Mouse (Mus musculus): ENCODE measurements around the gene H2afy2. TPM values are rescaled to one million over a fixed set of nuclear protein-coding genes. Genes with fewer than 3 reads are reported as not detected.

The H2afy2 gene
- polyA plus RNA-seq, 2 experiments = 1.5 to 1.7 TPM

DNA sequence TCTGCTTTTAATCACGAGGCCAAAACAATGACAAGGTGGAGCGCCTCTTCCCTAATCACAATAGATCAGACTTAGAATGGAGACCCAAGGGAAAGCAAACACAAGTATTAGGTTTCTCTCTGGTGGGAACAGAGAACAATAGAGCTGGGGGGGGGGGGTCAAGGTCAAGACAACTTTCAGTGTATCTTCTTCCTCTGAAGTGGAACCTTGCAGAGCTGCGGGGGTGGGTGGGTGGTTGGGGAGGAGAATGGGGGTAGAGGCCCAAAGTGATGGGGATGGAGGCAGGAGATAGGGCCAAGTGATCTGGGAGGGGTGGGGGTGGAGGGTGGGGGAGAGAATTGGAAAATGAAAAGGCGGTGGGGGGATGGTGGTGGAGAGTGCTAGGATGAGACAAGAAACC, 45.1 kb upstream of the H2afy2 start:
- no peaks in the 10 kb centered on the region for H3K9me3 ChIP-seq (ENCODE audit: control insufficient read depth, low read length)
- no peak overlapping the region for H3K9ac ChIP-seq (replicated peaks)
- TF ChIP-seq EP300 (IDR thresholded peaks at IDR 0.05; ENCODE audit: low read depth) (no peak), CTCF (IDR thresholded peaks at IDR 0.05; ENCODE audit: low read depth) (no peak)
- H3K27me3 ChIP-seq (ENCODE audit: control insufficient read depth, insufficient read depth, low read length) = no peaks in the 10 kb centered on the region
- ATAC-seq (ENCODE audit: insufficient read depth) (no peak), DNase-seq (ENCODE audit: low read depth in 3 of 3, low spot score in 3 of 3) (no peak)
- H3K36me3 ChIP-seq (replicated peaks; ENCODE audit: control insufficient read depth, insufficient read depth, low read depth) = no peaks in the 10 kb centered on the region
- 38% methylated on average over 4 of the region's 4 CpGs for WGBS (ENCODE audit: insufficient replicate concordance)
- no peak overlapping the region for H3K27ac ChIP-seq
- no peak overlapping the region for H3K4me3 ChIP-seq (ENCODE audit: insufficient read depth in 1 of 2, low read depth in 2 of 2, low read length in 2 of 2)
- no peak overlapping the region for H3K4me2 ChIP-seq (ENCODE audit: low read depth)
- H3K4me1 ChIP-seq (replicated peaks; ENCODE audit: control insufficient read depth in 2 of 2, insufficient read depth in 2 of 2, low read length in 1 of 2) = no peaks in the 10 kb centered on the region

DNA sequence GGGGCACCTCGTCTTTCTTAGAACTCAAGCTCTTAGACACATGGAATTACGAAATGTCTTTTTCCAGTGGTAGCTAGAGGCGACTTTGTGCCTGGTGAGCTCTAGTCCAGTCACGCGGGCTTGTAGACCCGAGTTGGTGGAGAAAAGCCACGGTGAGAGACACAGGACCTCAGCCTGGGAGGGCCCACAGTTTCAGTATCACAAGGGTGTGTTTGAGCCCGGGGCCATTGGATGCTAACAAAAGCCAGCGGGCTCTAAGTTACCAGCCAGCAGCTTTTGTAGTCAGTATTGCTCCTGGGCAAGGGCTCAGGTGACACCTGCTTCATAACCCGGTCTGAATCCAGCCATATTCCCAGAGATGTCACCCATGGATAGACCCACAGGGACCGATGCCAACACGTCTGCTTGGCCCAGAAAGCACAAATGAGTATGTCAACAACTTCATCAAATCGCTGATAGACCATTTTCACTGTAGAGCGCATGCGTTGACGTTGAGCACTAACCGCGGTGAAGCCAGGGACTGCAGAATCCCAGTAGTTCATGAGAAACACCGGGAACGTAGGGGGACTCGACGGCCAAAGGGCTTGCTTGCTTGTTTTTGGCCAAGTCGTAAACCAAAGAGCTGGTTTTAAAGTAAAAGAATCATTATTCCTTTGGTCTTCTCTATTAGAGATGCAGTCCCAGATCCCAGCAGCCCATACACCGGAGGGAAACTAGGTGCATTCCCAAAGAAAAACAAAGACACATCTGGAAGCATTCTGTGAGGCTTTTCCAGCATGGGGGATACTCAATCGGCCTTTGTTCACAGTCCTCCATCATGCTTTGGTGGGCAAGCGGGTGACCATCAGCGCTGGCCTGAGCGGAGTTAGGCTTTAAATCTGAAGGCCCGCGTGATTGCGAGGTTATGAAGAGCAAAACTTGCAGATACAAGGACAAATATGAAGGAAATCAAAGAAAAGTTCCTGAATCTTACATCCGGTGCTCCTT, 44.3 kb upstream of the H2afy2 start:
- TF ChIP-seq EP300 (IDR thresholded peaks at IDR 0.05; ENCODE audit: low read depth) = no peak
- TF ChIP-seq CTCF (IDR thresholded peaks at IDR 0.05; ENCODE audit: low read depth) = no peak
- H3K4me2 ChIP-seq (ENCODE audit: low read depth) = no peak overlapping the region
- H3K4me1 ChIP-seq (replicated peaks; ENCODE audit: control insufficient read depth in 2 of 2, insufficient read depth in 2 of 2, low read length in 1 of 2) = no peaks in the 10 kb centered on the region
- no peak overlapping the region for H3K4me3 ChIP-seq (ENCODE audit: insufficient read depth in 1 of 2, low read depth in 2 of 2, low read length in 2 of 2)
- no peaks in the 10 kb centered on the region for H3K36me3 ChIP-seq (replicated peaks; ENCODE audit: control insufficient read depth, insufficient read depth, low read depth)
- H3K9me3 ChIP-seq (ENCODE audit: control insufficient read depth, low read length) = no peaks in the 10 kb centered on the region
- no peak for ATAC-seq (ENCODE audit: insufficient read depth)
- no peaks in the 10 kb centered on the region for H3K27me3 ChIP-seq (ENCODE audit: control insufficient read depth, insufficient read depth, low read length)
- no peak overlapping the region for H3K9ac ChIP-seq (replicated peaks)
- WGBS (ENCODE audit: insufficient replicate concordance) = 75% methylated on average over 32 of the region's 32 CpGs
- no peak overlapping the region for H3K27ac ChIP-seq
- DNase-seq (ENCODE audit: low read depth in 3 of 3, low spot score in 3 of 3) = no peak

DNA sequence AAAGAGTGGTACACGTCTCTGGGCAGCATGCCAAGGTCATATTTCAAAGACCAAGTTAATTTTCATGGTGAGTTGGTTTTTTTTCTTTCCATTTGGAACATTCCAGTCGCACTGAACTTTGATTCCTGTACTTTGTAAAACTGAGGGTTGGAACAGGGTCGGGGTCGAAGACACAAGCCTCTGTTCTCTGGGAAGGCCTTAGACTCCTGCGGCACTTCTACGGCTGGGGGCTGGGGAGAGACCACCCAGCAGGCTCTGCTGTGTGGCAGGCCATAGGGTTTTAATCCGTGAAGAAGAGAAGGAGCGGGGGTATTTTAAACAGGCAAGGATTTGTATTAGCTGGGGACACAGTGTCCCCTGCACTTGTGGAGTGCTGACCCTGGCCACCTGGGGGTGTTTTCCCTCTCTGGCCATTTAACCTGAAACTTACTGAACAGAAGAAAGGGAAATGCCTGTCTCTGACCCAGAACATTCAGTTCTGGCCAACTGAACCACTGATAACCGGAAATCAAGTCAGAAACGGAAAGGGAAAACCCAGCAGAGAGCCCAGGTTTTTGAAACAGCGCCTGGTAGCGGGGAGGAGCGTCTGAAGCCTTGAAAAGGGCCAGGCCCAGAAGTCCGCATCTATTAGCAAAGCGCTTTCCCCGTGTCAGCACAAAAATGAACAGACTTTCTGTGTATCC, 42.9 kb upstream of the H2afy2 start:
- H3K9ac ChIP-seq (replicated peaks) = no peak overlapping the region
- H3K4me3 ChIP-seq (ENCODE audit: insufficient read depth in 1 of 2, low read depth in 2 of 2, low read length in 2 of 2) = no peak overlapping the region
- H3K27me3 ChIP-seq (ENCODE audit: control insufficient read depth, insufficient read depth, low read length) = no peaks in the 10 kb centered on the region
- H3K9me3 ChIP-seq (ENCODE audit: control insufficient read depth, low read length) = no peaks in the 10 kb centered on the region
- H3K36me3 ChIP-seq (replicated peaks; ENCODE audit: control insufficient read depth, insufficient read depth, low read depth) = no peaks in the 10 kb centered on the region
- 51% methylated on average over 16 of the region's 16 CpGs for WGBS (ENCODE audit: insufficient replicate concordance)
- TF ChIP-seq EP300 (IDR thresholded peaks at IDR 0.05; ENCODE audit: low read depth) (no peak), CTCF (IDR thresholded peaks at IDR 0.05; ENCODE audit: low read depth) (no peak)
- H3K27ac ChIP-seq = no peak overlapping the region
- no peaks in the 10 kb centered on the region for H3K4me1 ChIP-seq (replicated peaks; ENCODE audit: control insufficient read depth in 2 of 2, insufficient read depth in 2 of 2, low read length in 1 of 2)
- no peak overlapping the region for H3K4me2 ChIP-seq (ENCODE audit: low read depth)
- ATAC-seq (ENCODE audit: insufficient read depth) (no peak), DNase-seq (ENCODE audit: low read depth in 3 of 3, low spot score in 3 of 3) (no peak)

DNA sequence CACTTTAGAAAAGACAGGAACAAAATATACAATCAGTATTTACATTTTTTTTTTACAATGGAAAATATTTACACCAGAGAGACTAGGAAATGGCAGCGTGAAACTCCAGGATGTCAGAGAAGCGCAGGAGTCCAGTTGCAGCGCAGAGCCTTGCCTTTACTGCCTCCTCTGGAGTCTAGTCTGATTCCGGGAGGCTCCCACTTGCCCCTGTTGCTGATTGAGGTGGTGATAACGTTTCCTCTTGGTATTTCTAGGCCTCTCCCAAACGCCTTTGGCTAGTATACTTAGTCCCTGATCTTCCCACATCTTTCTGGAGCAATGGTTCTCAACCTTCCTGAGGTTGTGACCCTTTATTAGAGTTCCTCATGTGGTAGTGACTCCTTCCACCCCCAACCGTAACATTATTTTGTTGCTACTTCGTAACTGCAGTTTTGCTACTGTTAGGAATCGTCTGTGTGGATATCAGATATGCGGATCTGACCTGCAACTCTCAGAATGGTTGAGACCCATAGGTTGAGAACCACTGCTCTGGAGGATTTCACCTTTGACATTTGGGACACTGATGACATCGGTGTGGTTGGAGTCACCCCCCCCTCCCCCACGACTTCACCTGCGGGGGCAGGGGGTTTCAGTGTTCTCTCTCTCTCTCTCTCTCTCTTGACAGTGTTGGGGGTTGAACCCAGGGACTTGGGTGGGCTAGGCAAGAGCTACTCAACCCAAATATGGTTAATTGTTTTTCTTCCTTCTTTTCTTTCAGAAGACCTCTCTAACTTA, 42.2 kb upstream of the H2afy2 start:
- Histone ChIP-seq H3K4me2 (ENCODE audit: low read depth) (no peak overlapping the region), H3K4me1 (replicated peaks; ENCODE audit: control insufficient read depth in 2 of 2, insufficient read depth in 2 of 2, low read length in 1 of 2) (no peaks in the 10 kb centered on the region), H3K27me3 (ENCODE audit: control insufficient read depth, insufficient read depth, low read length) (no peaks in the 10 kb centered on the region), H3K4me3 (ENCODE audit: insufficient read depth in 1 of 2, low read depth in 2 of 2, low read length in 2 of 2) (no peak overlapping the region), H3K9me3 (ENCODE audit: control insufficient read depth, low read length) (no peaks in the 10 kb centered on the region), H3K36me3 (replicated peaks; ENCODE audit: control insufficient read depth, insufficient read depth, low read depth) (no peaks in the 10 kb centered on the region), H3K27ac (no peak overlapping the region), H3K9ac (replicated peaks) (no peak overlapping the region)
- no peak for ATAC-seq (ENCODE audit: insufficient read depth)
- TF ChIP-seq CTCF (IDR thresholded peaks at IDR 0.05; ENCODE audit: low read depth) = no peak
- TF ChIP-seq EP300 (IDR thresholded peaks at IDR 0.05; ENCODE audit: low read depth) = no peak
- DNase-seq (ENCODE audit: low read depth in 3 of 3, low spot score in 3 of 3) = no peak
- 56% methylated on average over 13 of the region's 13 CpGs for WGBS (ENCODE audit: insufficient replicate concordance)
